Mouse (Mus musculus) kidney, embryonic 16.5 days (tissue): Measurements from ENCODE around the gene Zfp13. TPM values are rescaled to one million over a fixed set of nuclear protein-coding genes. Genes with fewer than 3 reads are reported as not detected.

Source experiments
- ATAC-seq: fragments of 200-750 bp; cut with Nextera tagmentation; 2 replicates; pipeline ENCODE4 v1.8.0; 2017; ENCODE audit warnings: moderate TSS enrichment; ENCODE audit not compliant: low FRiP score, low TSS enrichment
- H3K27ac ChIP-seq: fragments of 300-500 bp; sonication (generic); 2 replicates; pipeline ENCODE4 v1.5.1; 2014; ENCODE audit warnings: low read length
- H3K27me3 ChIP-seq: fragments of 300-500 bp; sonication (generic); 2 replicates; pipeline ENCODE4 v1.6.1; 2014; ENCODE audit warnings: low read length, control low read depth, mixed read lengths; ENCODE audit not compliant: insufficient read depth
- H3K36me3 ChIP-seq: fragments of 300-500 bp; sonication (generic); 2 replicates; pipeline ENCODE4 v1.6.1; 2014; ENCODE audit warnings: low read length, control low read depth, mixed read lengths; ENCODE audit not compliant: insufficient read depth
- H3K4me1 ChIP-seq: fragments of 300-500 bp; sonication (generic); 2 replicates; pipeline ENCODE4 v1.6.1; 2014; ENCODE audit warnings: low read length, control low read depth, mixed read lengths; ENCODE audit not compliant: insufficient read depth
- H3K4me2 ChIP-seq: fragments of 300-500 bp; sonication (generic); replicated peaks from 2 replicates; pipeline ENCODE4 v1.6.1; 2014; ENCODE audit warnings: low read depth, low read length
- H3K4me3 ChIP-seq: fragments of 300-500 bp; sonication (generic); 2 replicates; pipeline ENCODE4 v1.5.1; 2014; ENCODE audit warnings: mild to moderate bottlenecking, low read length
- H3K9ac ChIP-seq: fragments of 300-500 bp; sonication (generic); replicated peaks from 2 replicates; pipeline ENCODE4 v1.6.1; 2014; ENCODE audit warnings: low read length
- H3K9me3 ChIP-seq: fragments of 300-500 bp; sonication (generic); 2 replicates; pipeline ENCODE4 v1.6.1; 2016; ENCODE audit warnings: low read length, control low read depth
- WGBS: fragments of 180-500 bp; shearing (Covaris S2); extraction: QIAGEN DNeasy Blood & Tissue Kit; methylation state at CpG from one replicate; pipeline ENCODE4 v1.1.7; 2014; 5-methylcytosine and 5-hydroxymethylcytosine counted together
- polyA plus RNA-seq: library from polyadenylated mRNA; unstranded; fragments of >200 nt; fragmentation: Nextera tagmentation; extraction: Ambion mirVana; gene quantifications from 2 replicates; pipeline ENCODE4 v1.2.1, GENCODE M21; 2015

Zfp13 gene
- polyA plus RNA-seq, 1 experiment from 2014 or later = 19.3 TPM

DNA sequence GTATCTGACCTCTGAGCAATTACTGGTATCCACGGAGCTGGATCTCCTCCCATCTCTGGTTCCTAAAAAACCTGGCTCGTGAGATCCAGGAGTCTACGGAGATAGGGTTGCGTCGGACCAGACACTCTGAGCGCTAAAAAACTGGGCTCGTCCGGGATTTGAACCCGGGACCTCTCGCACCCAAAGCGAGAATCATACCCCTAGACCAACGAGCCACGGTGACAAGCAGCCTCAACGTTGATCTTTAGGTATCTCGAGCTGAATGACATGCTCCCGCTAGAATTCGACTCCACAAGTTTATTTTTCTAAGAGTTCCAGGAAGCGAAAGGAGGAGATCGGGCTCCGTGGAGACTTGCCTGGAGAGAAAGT is 53.0 kb downstream of the Zfp13 start:
- 1% methylated on average over 20 of the region's 20 CpGs for WGBS

GRCm38 (mm10) chr17:23545841-23546240 is 53.4 kb downstream of the Zfp13 start:
- Histone ChIP-seq H3K9me3 (no peaks in the 10 kb centered on the region), H3K27ac (no peak overlapping the region)

More for the DNA sequence above, 53.0 kb downstream of the Zfp13 start:
- no peaks in the 10 kb centered on the region for H3K36me3 ChIP-seq
- ATAC-seq = peak; percentile 58
- H3K9me3 ChIP-seq = no peaks in the 10 kb centered on the region
- H3K4me3 ChIP-seq = peak overlapping the region; percentile 85
- H3K4me2 ChIP-seq = peak overlapping the region; percentile 49
- 0 out of 2 replicates have a peak, but pooled peaks cover 2% of the 10 kb centered on the region for H3K27me3 ChIP-seq
- peaks cover 18% of the 10 kb centered on the region for H3K4me1 ChIP-seq
- H3K9ac ChIP-seq = peak overlapping the region; percentile 75
- peak overlapping the region; percentile 82; the same call in 1 of the 2 replicates for H3K27ac ChIP-seq

GRCm38 (mm10) chr17:23544766-23545165 is 54.5 kb downstream of the Zfp13 start:
- no peak overlapping the region for H3K27ac ChIP-seq
- H3K9me3 ChIP-seq = no peaks in the 10 kb centered on the region
- peaks cover 14% of the 10 kb centered on the region for H3K4me1 ChIP-seq
- no peaks in the 10 kb centered on the region for H3K36me3 ChIP-seq
- no peak overlapping the region for H3K4me2 ChIP-seq
- 93% methylated on average over 1 of the region's 1 CpGs for WGBS
- H3K27me3 ChIP-seq = peaks cover 2% of the 10 kb centered on the region; the same call in 1 of the 2 replicates
- no peak for ATAC-seq
- no peak overlapping the region for H3K9ac ChIP-seq
- no peak overlapping the region for H3K4me3 ChIP-seq

More at GRCm38 (mm10) chr17:23545841-23546240, 53.4 kb downstream of the Zfp13 start:
- H3K36me3 ChIP-seq = no peaks in the 10 kb centered on the region
- no peak for ATAC-seq
- H3K4me2 ChIP-seq = peak overlapping the region; percentile 49
- peak overlapping the region; percentile 85 for H3K4me3 ChIP-seq
- WGBS = 19% methylated on average over 6 of the region's 6 CpGs
- peaks cover 14% of the 10 kb centered on the region for H3K4me1 ChIP-seq
- H3K9ac ChIP-seq = no peak overlapping the region
- H3K27me3 ChIP-seq = 0 out of 2 replicates have a peak, but pooled peaks cover 2% of the 10 kb centered on the region

- H3K4me2 ChIP-seq = no peak overlapping the region
- no peak overlapping the region for H3K9ac ChIP-seq
- peaks cover 12% of the 10 kb centered on the region for H3K4me1 ChIP-seq
- H3K9me3 ChIP-seq = no peaks in the 10 kb centered on the region
- peaks cover 10% of the 10 kb centered on the region for H3K27me3 ChIP-seq
- 78% methylated on average over 4 of the region's 4 CpGs for WGBS
- no peak for ATAC-seq
- no peak overlapping the region for H3K27ac ChIP-seq
- H3K36me3 ChIP-seq = no peaks in the 10 kb centered on the region
- H3K4me3 ChIP-seq = no peak overlapping the region
Measured at GRCm38 (mm10) chr17:23543983-23544382, 55.3 kb downstream of the Zfp13 start.

DNA sequence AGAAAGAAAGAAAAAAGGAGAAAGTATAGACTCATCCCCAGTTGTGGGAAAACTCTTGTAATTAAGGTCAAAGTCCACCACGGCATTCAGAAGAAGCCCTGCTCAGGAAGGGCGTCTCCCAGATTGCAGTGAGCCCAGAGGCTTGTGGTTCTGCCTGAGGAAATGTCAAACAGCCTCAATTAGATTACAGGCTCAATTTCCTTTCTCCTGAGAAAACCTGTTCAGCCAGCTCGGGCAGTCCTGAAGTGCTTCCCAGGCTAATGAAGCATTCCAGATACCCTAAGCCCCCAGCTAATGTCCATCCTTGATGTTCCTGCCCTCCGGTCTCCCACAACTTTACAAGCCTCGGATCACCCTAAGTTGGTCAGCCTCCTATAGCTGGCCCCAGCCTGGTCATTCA is 56.0 kb downstream of the Zfp13 start:
- Histone ChIP-seq H3K27me3 (peaks cover 16% of the 10 kb centered on the region), H3K4me1 (peaks cover 15% of the 10 kb centered on the region), H3K36me3 (no peaks in the 10 kb centered on the region), H3K27ac (no peak overlapping the region), H3K4me2 (peak overlapping the region; percentile 8; the same call in 1 of the 2 replicates), H3K9ac (no peak overlapping the region), H3K9me3 (no peaks in the 10 kb centered on the region), H3K4me3 (no peak overlapping the region)
- 15% methylated on average over 5 of the region's 5 CpGs for WGBS
- no peak for ATAC-seq

GRCm38 (mm10) chr17:23542835-23543234 is 56.5 kb downstream of the Zfp13 start:
- no peaks in the 10 kb centered on the region for H3K36me3 ChIP-seq
- WGBS = 41% methylated on average over 4 of the region's 4 CpGs
- no peak overlapping the region; the same call in 1 of the 2 replicates for H3K4me2 ChIP-seq
- no peak for ATAC-seq
- H3K9ac ChIP-seq = no peak overlapping the region
- H3K4me1 ChIP-seq = peaks cover 19% of the 10 kb centered on the region
- H3K27me3 ChIP-seq = peaks cover 21% of the 10 kb centered on the region
- H3K4me3 ChIP-seq = no peak overlapping the region
- H3K27ac ChIP-seq = no peak overlapping the region
- H3K9me3 ChIP-seq = no peaks in the 10 kb centered on the region

GRCm38 (mm10) chr17:23542004-23542720 is 57.1 kb downstream of the Zfp13 start:
- Histone ChIP-seq H3K9ac (no peak overlapping the region), H3K4me1 (peaks cover 22% of the 10 kb centered on the region), H3K36me3 (no peaks in the 10 kb centered on the region), H3K27me3 (peaks cover 27% of the 10 kb centered on the region), H3K27ac (no peak overlapping the region), H3K4me3 (peak overlapping the region; percentile 8), H3K9me3 (no peaks in the 10 kb centered on the region), H3K4me2 (peak overlapping the region; percentile 48)
- ATAC-seq = no peak
- WGBS = 17% methylated on average over 12 of the region's 12 CpGs

DNA sequence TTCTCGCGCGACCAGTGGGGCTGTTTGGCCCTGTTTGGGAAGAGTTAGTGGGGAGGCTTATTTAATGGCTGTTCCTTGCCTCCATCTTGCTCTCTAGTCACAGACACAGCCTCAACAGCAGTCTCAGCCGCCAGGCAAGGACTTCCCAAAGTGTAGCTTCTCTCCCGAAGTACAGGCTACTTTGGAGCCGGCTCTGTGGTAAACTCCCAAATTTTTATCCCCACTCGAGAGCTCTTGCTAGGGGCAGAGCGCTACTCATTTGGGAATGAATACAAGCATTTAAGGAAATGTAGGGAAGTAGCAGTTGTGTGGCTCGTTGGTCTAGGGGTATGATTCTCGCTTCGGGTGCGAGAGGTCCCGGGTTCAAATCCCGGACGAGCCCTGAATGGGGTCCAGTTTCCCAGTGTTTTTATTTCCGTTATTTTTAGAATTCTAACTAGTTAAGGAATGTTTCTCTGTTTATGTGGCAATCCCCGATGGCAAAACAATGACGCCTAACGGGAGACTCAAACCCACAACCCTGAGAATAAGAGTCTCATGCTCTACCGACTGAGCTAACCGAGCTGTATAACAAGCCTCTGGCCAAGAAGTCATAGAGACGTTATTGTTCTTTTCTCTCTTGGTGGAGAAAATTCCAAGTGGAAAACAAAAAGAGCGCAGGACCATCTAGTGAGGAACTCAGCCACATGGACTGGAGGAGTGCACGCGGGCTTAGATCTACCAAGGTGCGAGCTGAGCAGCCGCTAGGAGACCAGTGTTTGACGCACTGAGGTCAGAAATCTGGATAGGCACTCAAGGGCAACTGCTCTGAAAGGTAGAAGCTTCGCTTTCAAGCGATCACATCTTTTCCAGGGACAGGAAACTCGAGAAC is 58.4 kb downstream of the Zfp13 start:
- peak; percentile 13; the same call in 1 of the 2 replicates for ATAC-seq
- H3K4me3 ChIP-seq = peak overlapping the region; percentile 26

GRCm38 (mm10) chr17:23540106-23540505 is 59.2 kb downstream of the Zfp13 start:
- 33% methylated on average over 3 of the region's 3 CpGs for WGBS
- H3K9me3 ChIP-seq = no peaks in the 10 kb centered on the region
- peak; percentile 9; the same call in 1 of the 2 replicates for ATAC-seq
- peaks cover 28% of the 10 kb centered on the region for H3K27me3 ChIP-seq
- no peak overlapping the region for H3K27ac ChIP-seq
- H3K4me3 ChIP-seq = no peak overlapping the region; the same call in 1 of the 2 replicates
- H3K4me2 ChIP-seq = no peak overlapping the region
- H3K4me1 ChIP-seq = peaks cover 22% of the 10 kb centered on the region
- H3K9ac ChIP-seq = no peak overlapping the region
- H3K36me3 ChIP-seq = no peaks in the 10 kb centered on the region

More for the DNA sequence above, 58.4 kb downstream of the Zfp13 start:
- no peak overlapping the region for H3K9ac ChIP-seq
- H3K27ac ChIP-seq = no peak overlapping the region
- H3K4me2 ChIP-seq = peak overlapping the region; percentile 33
- peaks cover 28% of the 10 kb centered on the region for H3K27me3 ChIP-seq
- 15% methylated on average over 31 of the region's 31 CpGs for WGBS
- peaks cover 22% of the 10 kb centered on the region for H3K4me1 ChIP-seq
- no peaks in the 10 kb centered on the region for H3K36me3 ChIP-seq
- no peaks in the 10 kb centered on the region for H3K9me3 ChIP-seq
